Mouse (Mus musculus) lung, postnatal 14 days (tissue): ENCODE results near the gene Gsx2.

ENCODE experiments used
- DNase-seq: peaks from one replicate; pipeline ENCODE4 v3.0.0; 2021

The Gsx2 gene

DNA sequence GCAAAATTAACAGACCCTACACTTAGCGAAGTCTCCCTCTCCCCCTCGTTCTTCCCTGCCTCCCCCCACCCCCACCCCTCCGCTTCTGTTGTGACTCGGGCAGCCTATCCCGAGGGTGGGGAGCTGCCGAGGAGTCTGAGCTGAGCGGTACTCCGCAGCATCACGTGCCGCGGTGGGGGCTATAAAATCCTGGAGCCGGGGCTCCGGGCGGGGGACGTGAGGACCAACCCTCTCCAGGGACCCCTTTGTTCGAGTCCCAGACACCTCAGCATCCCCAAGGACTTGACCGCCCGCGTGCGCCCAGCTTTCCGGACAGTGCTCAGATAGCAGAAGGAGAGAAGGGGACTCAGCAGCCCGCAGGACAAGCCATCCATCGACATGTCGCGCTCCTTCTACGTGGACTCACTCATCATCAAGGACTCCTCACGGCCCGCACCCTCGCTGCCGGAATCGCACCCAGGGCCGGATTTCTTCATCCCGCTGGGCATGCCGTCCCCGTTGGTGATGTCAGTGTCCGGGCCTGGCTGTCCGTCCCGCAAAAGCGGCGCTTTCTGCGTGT, at the start of gene Gsx2:
Gene Gsx2 (plus strand): TSS at position 219 of the 559 bp plus-strand sequence.
- no peak for DNase-seq

DNA sequence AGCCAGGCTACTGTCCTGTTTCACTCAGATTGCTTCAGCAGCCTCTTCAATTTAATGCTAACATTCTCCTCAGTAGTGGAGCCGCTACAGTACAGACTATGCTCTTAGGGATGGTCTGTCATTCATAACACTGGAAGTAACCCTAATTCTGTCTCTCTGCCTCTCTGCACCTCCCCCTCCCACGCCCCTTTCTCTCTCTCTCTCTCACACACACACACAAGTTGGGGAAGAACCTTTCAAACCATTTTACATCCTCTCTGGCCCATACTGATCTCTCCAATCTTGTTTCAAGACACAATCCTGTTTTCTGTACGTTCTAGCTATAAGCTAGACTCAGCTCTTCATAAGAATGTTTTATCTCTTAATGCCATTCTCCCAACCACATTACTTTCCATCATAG, 39.9 kb upstream of the Gsx2 start:
- DNase-seq = no peak

DNA sequence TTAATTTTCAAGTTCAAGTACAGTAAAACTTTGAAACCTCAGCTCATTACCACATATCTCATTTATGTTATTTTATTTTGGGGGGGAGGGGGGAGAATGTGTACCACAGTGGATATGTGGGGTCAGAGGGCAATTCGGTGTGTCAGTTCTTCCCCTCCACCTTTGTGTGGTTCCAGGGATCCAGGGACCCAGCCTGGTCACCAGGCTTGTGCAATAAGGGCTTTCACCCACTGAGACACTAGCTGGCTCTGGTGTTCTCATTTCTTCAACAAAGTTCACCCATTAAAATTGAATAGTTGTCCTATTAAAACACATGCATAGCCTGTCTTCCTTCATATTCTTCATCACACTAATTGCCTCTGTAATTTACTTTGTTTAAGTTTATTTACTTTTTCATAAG, 36.1 kb upstream of the Gsx2 start:
- DNase-seq = no peak

- DNase-seq = no peak
Observed at GRCm38 (mm10) chr5:75043011-75043445, 32.4 kb upstream of the Gsx2 start.

DNA sequence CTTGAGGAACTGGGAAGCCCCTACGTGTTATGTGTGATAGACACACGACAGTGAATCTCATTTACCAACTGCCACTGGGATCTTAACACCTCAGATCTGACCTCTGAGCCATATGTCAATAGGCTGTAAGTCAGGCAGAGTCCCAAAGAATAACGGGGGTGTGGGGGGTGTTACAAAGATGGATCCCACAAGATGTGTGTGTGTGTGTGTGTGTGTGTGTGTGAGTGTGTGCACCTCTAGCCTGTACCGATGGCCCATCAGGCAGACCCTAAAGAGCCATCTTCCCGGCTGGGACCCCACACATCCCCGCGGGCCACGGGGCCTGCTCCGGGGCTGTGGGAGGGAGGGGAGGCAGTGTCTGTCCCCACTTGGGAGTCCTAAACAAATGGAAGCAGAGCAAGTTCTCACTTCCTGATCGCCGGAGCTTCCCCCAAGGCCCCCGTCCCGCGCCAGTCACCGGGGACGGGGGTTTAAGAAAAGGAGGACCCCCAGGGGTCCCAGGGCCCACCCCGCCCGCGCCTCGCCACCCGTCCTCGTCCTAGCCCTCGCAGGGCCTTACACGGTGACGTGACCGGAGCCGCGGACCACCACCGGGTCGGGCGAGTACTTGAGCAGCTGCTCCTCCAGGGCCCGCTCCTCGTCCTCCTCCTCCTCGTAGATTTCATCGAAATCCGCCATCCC, 31.6 kb upstream of the Gsx2 start:
- DNase-seq = peak; percentile 33

DNA sequence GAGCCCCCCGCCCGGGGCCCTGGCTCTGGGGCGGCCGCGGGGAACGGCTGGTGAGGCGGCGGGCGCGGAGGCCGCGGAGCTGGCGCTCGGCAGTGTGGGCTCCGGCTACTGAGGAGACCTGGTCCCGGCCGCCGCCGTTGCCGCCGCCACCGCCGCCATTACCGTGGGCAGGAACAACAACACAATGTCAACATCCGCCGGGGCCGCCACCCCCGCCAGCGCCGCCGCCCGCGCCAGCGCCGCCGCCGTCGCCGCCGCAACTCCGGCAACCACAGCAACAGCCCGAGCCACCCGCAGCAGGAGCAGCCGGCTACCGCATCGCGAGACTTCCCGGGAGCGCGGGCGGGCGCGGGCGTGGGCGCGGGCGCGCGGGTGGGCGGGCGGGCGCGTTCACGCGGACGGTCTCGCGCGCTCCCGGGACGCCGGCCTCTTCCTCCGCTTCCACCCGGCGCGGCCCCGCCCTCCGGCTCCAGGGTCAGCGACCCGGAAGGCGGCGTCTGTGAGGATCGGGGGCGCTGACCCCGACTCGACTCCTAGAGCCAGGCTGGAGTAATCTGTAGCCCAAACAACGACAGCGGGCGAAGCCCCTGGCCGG, 31.0 kb upstream of the Gsx2 start, which contains the start of gene Chic2:
Gene Chic2 (minus strand): TSS at position 465 of the 595 bp plus-strand sequence.
- DNase-seq = peak; percentile 85

- no peak for DNase-seq
Observed at GRCm38 (mm10) chr5:75045371-75045770, 30.0 kb upstream of the Gsx2 start.

DNA sequence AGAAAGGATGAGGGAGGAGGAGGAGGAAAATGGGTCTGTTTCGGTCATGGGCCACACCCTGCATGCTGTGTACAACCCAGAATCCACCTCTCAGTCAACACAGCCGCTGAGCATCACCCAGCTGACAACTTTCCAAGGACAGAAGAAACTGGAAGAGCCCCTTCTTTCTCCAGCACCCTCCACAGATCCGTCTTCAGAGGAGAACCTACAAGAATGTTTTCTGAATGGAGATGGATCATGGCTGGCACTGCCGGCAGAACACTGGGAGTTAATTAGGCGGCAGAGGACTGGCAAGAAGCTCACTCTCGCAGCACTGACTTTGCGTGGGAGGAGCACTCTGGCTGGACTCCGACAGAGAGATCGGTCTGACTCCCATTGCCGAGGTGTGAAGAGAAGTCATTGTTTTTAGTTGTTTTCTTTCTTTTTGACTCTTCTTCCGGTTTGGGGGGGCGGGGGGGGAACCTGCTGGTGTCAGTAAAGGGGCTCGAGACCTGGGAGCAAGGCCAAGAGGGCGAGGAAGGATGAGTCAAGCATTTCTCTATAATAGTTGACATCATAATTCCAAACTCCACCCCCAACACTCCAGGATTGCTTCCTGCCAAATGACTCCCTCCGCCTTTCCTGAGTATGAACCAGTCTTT, 28.6 kb upstream of the Gsx2 start:
- DNase-seq = peak; percentile 68

- no peak for DNase-seq
Observed at GRCm38 (mm10) chr5:75051109-75051508, 24.3 kb upstream of the Gsx2 start.

GRCm38 (mm10) chr5:75063177-75063576, 12.2 kb upstream of the Gsx2 start:
- no peak for DNase-seq

- no peak for DNase-seq
Observed at GRCm38 (mm10) chr5:75066715-75067114, 8.7 kb upstream of the Gsx2 start.

GRCm38 (mm10) chr5:75067125-75067756, 8.2 kb upstream of the Gsx2 start:
- peak; percentile 58 for DNase-seq

GRCm38 (mm10) chr5:75070132-75070531, 5.3 kb upstream of the Gsx2 start:
- DNase-seq = no peak

DNA sequence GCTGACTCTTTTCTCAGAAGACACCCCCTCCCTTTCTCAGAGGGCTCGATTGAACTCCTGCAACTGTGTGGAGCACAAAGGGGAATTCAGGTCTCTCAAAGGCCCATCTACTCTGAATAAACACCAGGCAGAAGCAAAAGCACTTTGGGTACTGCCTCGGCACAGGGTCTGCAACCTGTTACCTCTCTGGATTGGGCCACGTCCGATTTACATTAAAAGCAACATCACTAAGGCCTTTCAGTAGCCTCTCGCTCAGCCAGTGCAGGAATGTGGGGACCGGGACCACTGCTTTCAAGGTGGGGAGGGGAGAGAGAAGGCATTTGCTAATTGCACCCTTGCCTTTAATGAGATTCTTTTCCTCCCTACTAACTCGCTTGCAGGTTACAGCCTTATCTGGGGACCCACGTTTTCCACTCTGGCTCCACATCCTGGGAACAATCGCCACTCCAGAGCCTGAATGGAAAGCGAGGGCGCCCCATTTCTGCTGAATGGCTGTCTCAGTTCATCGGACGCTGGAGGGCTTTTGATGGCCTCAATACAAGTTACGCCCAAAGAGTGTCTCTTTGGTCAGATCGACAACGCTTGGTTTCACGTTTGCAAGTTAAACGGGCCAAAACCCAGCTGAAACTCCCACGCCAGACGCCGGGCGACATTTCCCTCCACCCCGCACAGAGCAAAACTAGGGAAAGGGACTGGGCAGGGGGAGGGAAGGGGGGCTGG, 4.6 kb upstream of the Gsx2 start:
- DNase-seq = no peak

DNA sequence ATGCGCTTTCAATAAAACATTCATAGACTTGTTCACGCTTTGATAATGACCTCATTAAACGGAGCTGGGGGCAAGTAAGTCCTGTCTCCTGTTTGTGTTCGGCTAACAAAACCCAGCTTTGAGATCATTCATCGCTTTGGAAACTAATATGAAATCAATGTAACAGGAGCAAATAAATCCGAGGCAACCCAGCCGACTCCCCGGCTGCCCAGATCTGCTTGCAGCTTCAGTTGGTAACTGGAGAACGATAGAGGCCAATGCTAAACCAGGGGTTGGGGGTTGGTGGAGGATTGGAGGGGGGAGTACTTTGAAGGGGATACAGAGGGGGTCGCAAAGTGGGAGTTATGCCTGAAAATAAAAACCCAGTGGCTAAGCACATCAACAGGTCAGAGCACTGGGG, 3.5 kb upstream of the Gsx2 start:
- DNase-seq = no peak

GRCm38 (mm10) chr5:75072532-75072931, 2.9 kb upstream of the Gsx2 start:
- no peak for DNase-seq

- no peak for DNase-seq
Observed at GRCm38 (mm10) chr5:75073167-75073566, 2.2 kb upstream of the Gsx2 start.

DNA sequence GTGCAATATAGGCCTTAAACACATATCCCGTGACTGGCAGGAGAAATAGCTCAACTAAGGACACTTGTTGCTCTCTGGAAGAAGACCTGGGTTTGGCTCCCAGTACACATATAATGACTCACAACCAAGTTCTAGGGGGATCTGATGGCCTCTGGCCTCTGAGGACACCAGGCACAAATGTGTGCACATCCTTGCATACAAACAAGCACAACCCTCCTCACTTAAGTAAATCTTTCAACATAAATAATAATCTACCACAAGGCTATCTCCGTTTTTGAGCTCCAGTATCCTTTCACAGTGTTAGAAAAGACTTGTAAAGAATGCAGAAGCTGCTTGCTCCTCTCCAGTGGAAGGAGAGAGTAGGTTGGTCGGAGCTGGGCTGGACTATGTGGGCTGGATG, 1.7 kb upstream of the Gsx2 start:
- no peak for DNase-seq

- no peak for DNase-seq
Observed at GRCm38 (mm10) chr5:75074132-75074531, 1.3 kb upstream of the Gsx2 start.

DNA sequence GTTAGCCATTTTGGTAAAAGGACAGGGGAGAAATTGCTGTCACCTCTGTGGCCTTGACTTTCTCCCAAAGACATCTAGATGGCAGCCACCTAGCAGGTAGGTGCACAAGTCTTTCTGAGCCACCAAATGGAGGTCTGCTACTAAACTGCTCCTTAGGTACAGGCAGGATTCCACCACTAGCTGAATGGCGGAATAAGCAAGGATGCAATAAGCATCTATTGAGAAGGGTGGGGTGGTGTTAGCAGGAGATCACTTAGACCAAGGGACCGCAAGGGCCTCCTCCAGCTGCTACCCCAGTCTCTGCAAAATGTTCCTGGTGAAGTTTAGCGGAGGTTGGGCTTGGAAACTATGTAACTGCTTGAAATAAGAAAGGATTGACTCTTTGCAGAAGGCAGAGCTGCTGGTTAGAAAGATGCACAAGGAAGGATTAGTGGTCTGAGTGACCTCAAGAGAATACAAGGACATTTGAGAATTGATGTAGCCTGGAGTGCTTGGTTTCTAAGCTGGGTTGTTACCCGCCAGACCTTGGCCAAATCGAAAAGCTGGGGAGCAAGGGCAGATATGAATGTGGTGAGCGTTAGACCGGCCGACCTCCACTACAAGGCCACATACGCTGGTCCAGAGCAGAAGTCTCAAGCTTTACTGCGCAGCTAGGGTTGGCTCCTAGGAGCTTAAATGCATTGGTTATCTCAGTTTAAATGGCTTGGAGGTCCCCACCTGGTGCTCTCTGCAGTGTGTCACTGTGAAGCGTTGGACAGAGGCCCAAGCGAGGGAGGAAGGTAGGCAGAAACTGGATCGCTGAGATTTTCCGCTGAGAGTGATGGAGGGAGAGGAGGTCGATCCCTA, 641 bp upstream of the Gsx2 start:
- DNase-seq = no peak

GRCm38 (mm10) chr5:75076326-75077050, 1.1 kb downstream of the Gsx2 start:
- no peak for DNase-seq
